ENCODE assay signal across 8 mouse cellular contexts in genomic region chr16:3885065-3885670, GRCm38 (mm10). TPM values are rescaled to one million over a fixed set of nuclear protein-coding genes. Genes with fewer than 3 reads are reported as not detected.
A peak's percentile ranks its signal among the peaks of the same experiment; 100 is the strongest.
DNase-seq lines count a peak whose midpoint lies in the region; ATAC-seq and TF ChIP-seq lines count a peak whose summit lies in the region.

No protein-coding gene starts in this region.

- WGBS in embryonic facial prominence, embryonic 14.5 days, result 5% methylated on average over 8 of the region's 10 CpGs
- 1% methylated on average over 10 of the region's 10 CpGs for WGBS in intestine, postnatal 0 days
- WGBS in midbrain, embryonic 16.5 days, result 3% methylated on average over 10 of the region's 10 CpGs

- H3K27me3 ChIP-seq in embryonic facial prominence, embryonic 14.5 days (replicated peaks; ENCODE audit: control insufficient read depth, insufficient read depth, low read length), result no peaks in the 10 kb centered on the region
- no peaks in the 10 kb centered on the region for H3K27me3 ChIP-seq in intestine, postnatal 0 days (replicated peaks; ENCODE audit: control insufficient read depth, insufficient read depth, low read length)
- H3K27me3 ChIP-seq in midbrain, embryonic 16.5 days (ENCODE audit: control insufficient read depth, insufficient read depth, low read depth, low read length), result no peaks in the 10 kb centered on the region

- no peak for TF ChIP-seq CTCF in intestine, postnatal 0 days (IDR thresholded peaks at IDR 0.05; ENCODE audit: low read depth)

- peak overlapping the region; percentile 91 for H3K9ac ChIP-seq in embryonic facial prominence, embryonic 14.5 days (ENCODE audit: low read depth, low read length)
- peak overlapping the region; percentile 76 for H3K9ac ChIP-seq in intestine, postnatal 0 days (ENCODE audit: low read depth, low read length)
- peak overlapping the region; percentile 93 for H3K9ac ChIP-seq in midbrain, embryonic 16.5 days (ENCODE audit: low read depth, low read length)

- 0 out of 2 replicates have a peak, but pooled peaks have one; percentile 6 for ATAC-seq in cerebellum, adult (ENCODE audit: insufficient number of reproducible peaks, low FRiP score, low TSS enrichment)
- ATAC-seq in embryonic facial prominence, embryonic 14.5 days (ENCODE audit: low read depth), result no peak
- no peak; the same call in 1 of the 2 replicates for ATAC-seq in intestine, postnatal 0 days
- ATAC-seq in midbrain, embryonic 16.5 days, result 0 out of 2 replicates have a peak, but pooled peaks have one; percentile 2
- no peak for ATAC-seq in monocyte, adult 5-6 weeks (replicated peaks; ENCODE audit: insufficient number of reproducible peaks, low FRiP score, low TSS enrichment, poor library complexity, severe bottlenecking)

- no peak for DNase-seq in cerebellum, adult 11-12 months
- DNase-seq in 3T3-L1 (ENCODE audit: low read depth, low spot score), result peak; percentile 36
- DNase-seq in embryonic facial prominence, embryonic 14.5 days (ENCODE audit: low spot score), result peak; percentile 23
- DNase-seq in spleen, postnatal 36 days (ENCODE audit: low spot score in 2 of 2), result no peak

- H3K4me1 ChIP-seq in embryonic facial prominence, embryonic 14.5 days (ENCODE audit: control insufficient read depth, insufficient read depth, low read length), result no peaks in the 10 kb centered on the region
- no peaks in the 10 kb centered on the region; the same call in 1 of the 2 replicates for H3K4me1 ChIP-seq in intestine, postnatal 0 days (replicated peaks; ENCODE audit: control insufficient read depth, insufficient read depth, low read length)
- H3K4me1 ChIP-seq in midbrain, embryonic 16.5 days (ENCODE audit: control insufficient read depth, insufficient read depth, low read length), result peaks cover 33% of the 10 kb centered on the region

- H3K9me3 ChIP-seq in embryonic facial prominence, embryonic 14.5 days (ENCODE audit: control insufficient read depth, low read length), result no peaks in the 10 kb centered on the region
- H3K9me3 ChIP-seq in intestine, postnatal 0 days (ENCODE audit: control insufficient read depth), result no peaks in the 10 kb centered on the region
- H3K9me3 ChIP-seq in midbrain, embryonic 16.5 days (replicated peaks; ENCODE audit: control insufficient read depth, low read length, poor library complexity, severe bottlenecking), result no peaks in the 10 kb centered on the region

- peak overlapping the region; percentile 83 for H3K27ac ChIP-seq in embryonic facial prominence, embryonic 14.5 days (replicated peaks; ENCODE audit: low read depth, low read length)
- peak overlapping the region; percentile 91 for H3K27ac ChIP-seq in intestine, postnatal 0 days (ENCODE audit: low read depth, low read length)
- H3K27ac ChIP-seq in midbrain, embryonic 16.5 days (ENCODE audit: low read length), result peak overlapping the region; percentile 97

- H3K36me3 ChIP-seq in embryonic facial prominence, embryonic 14.5 days (ENCODE audit: control insufficient read depth, insufficient read depth, low read length), result no peaks in the 10 kb centered on the region
- H3K36me3 ChIP-seq in intestine, postnatal 0 days (ENCODE audit: control insufficient read depth, insufficient read depth), result 0 out of 2 replicates have a peak, but pooled peaks cover 6% of the 10 kb centered on the region
- no peaks in the 10 kb centered on the region for H3K36me3 ChIP-seq in midbrain, embryonic 16.5 days (ENCODE audit: control insufficient read depth, insufficient read depth, low read length)

- peak overlapping the region; percentile 95 for H3K4me3 ChIP-seq in embryonic facial prominence, embryonic 14.5 days (ENCODE audit: low read depth, low read length)
- peak overlapping the region; percentile 98 for H3K4me3 ChIP-seq in intestine, postnatal 0 days (ENCODE audit: low read depth, low read length)
- peak overlapping the region; percentile 92 for H3K4me3 ChIP-seq in midbrain, embryonic 16.5 days (ENCODE audit: low read depth, low read length)

- peak overlapping the region; percentile 71 for H3K4me2 ChIP-seq in embryonic facial prominence, embryonic 14.5 days (ENCODE audit: low read depth, low read length)
- H3K4me2 ChIP-seq in intestine, postnatal 0 days (replicated peaks; ENCODE audit: low read depth), result peak overlapping the region; percentile 88
- peak overlapping the region; percentile 73 for H3K4me2 ChIP-seq in midbrain, embryonic 16.5 days (ENCODE audit: low read length)

RNA-seq across cellular contexts. Expression of gene Gm20695, which starts 0.7 kb away (rescaled TPM):
- polyA plus RNA-seq in embryonic facial prominence, embryonic 14.5 days (2014; fragmentation: Nextera tagmentation; extraction: Ambion mirVana), result 3.0 and 3.7 TPM in 2 replicates
- 0.72 and 1.2 TPM in 2 replicates for polyA plus RNA-seq in intestine, postnatal 0 days (2015; fragmentation: Nextera tagmentation; extraction: Ambion mirVana)
- polyA plus RNA-seq in midbrain, embryonic 16.5 days (2015; fragmentation: Nextera tagmentation; extraction: Ambion mirVana), result 2.7 and 5.4 TPM in 2 replicates
- total RNA-seq in monocyte, adult 5-6 weeks (2017), result 1.2 TPM in 1 of 3 replicates, not detected in the others

RNA-seq across cellular contexts. Expression of gene Zfp597, which starts 0.8 kb away (rescaled TPM):
- 7.2 and 8.1 TPM in 2 replicates for polyA plus RNA-seq in embryonic facial prominence, embryonic 14.5 days (2014; fragmentation: Nextera tagmentation; extraction: Ambion mirVana)
- 2.2 and 2.7 TPM in 2 replicates for polyA plus RNA-seq in intestine, postnatal 0 days (2015; fragmentation: Nextera tagmentation; extraction: Ambion mirVana)
- polyA plus RNA-seq in midbrain, embryonic 16.5 days (2015; fragmentation: Nextera tagmentation; extraction: Ambion mirVana), result 20.6 and 21.8 TPM in 2 replicates
- total RNA-seq in monocyte, adult 5-6 weeks (2017), result 23.7 to 35.3 TPM (median 24.2 TPM) in 3 replicates

RNA-seq across cellular contexts. Expression of gene Naa60, which starts 13.0 kb away (rescaled TPM):
- 55.4 and 58.2 TPM in 2 replicates for polyA plus RNA-seq in embryonic facial prominence, embryonic 14.5 days (2014; fragmentation: Nextera tagmentation; extraction: Ambion mirVana)
- polyA plus RNA-seq in intestine, postnatal 0 days (2015; fragmentation: Nextera tagmentation; extraction: Ambion mirVana), result 34.0 and 35.4 TPM in 2 replicates
- 98.6 and 110 TPM in 2 replicates for polyA plus RNA-seq in midbrain, embryonic 16.5 days (2015; fragmentation: Nextera tagmentation; extraction: Ambion mirVana)
- 24.5 to 61.7 TPM (median 26.2 TPM) in 3 replicates for total RNA-seq in monocyte, adult 5-6 weeks (2017)

RNA-seq across cellular contexts. Expression of gene 1700037C18Rik, which starts 23.3 kb away (rescaled TPM):
- 7.9 and 8.1 TPM in 2 replicates for polyA plus RNA-seq in embryonic facial prominence, embryonic 14.5 days (2014; fragmentation: Nextera tagmentation; extraction: Ambion mirVana)
- 5.5 and 6.4 TPM in 2 replicates for polyA plus RNA-seq in intestine, postnatal 0 days (2015; fragmentation: Nextera tagmentation; extraction: Ambion mirVana)
- 13.2 and 14.7 TPM in 2 replicates for polyA plus RNA-seq in midbrain, embryonic 16.5 days (2015; fragmentation: Nextera tagmentation; extraction: Ambion mirVana)
- total RNA-seq in monocyte, adult 5-6 weeks (2017), result 0.57 to 6.4 TPM (median 1.9 TPM) in 3 replicates

RNA-seq across cellular contexts. Expression of gene Cluap1, which starts 23.4 kb away (rescaled TPM):
- 32.0 and 32.2 TPM in 2 replicates for polyA plus RNA-seq in embryonic facial prominence, embryonic 14.5 days (2014; fragmentation: Nextera tagmentation; extraction: Ambion mirVana)
- polyA plus RNA-seq in intestine, postnatal 0 days (2015; fragmentation: Nextera tagmentation; extraction: Ambion mirVana), result 9.1 and 9.2 TPM in 2 replicates
- 42.3 and 44.4 TPM in 2 replicates for polyA plus RNA-seq in midbrain, embryonic 16.5 days (2015; fragmentation: Nextera tagmentation; extraction: Ambion mirVana)
- 12.0 to 20.1 TPM (median 12.2 TPM) in 3 replicates for total RNA-seq in monocyte, adult 5-6 weeks (2017)

Comparison
In these comparisons a context has a peak if more than half of its experiments do, and no peak if none do; other contexts are left out.
1. ATAC-seq: peak in cerebellum, adult (single experiment) and midbrain, embryonic 16.5 days (single experiment); none in embryonic facial prominence, embryonic 14.5 days (single experiment), intestine, postnatal 0 days (single experiment) and monocyte, adult 5-6 weeks (single experiment).
2. DNase-seq: peak in 3T3-L1 (single experiment) and embryonic facial prominence, embryonic 14.5 days (single experiment); none in cerebellum, adult 11-12 months (single experiment) and spleen, postnatal 36 days (0 of 2).
3. Peak in every context shown above with its lines, with median percentiles within 50 percentile points of each other: H3K27ac ChIP-seq, H3K4me2 ChIP-seq, H3K4me3 ChIP-seq and H3K9ac ChIP-seq.